Mouse (Mus musculus) kidney, embryonic 16.5 days (tissue): ENCODE results near the gene Gm7138. TPM values are rescaled to one million over a fixed set of nuclear protein-coding genes. Genes with fewer than 3 reads are reported as not detected.
"Not testable (repeated sequence)": the region's sequence is repeated elsewhere in the genome, so short reads cannot be mapped to it uniquely, and the experiment has no call there.

Experiments
- ATAC-seq: fragments of 200-750 bp; cut with Nextera tagmentation; 2 replicates; pipeline ENCODE4 v1.8.0; 2017; ENCODE audit warnings: moderate TSS enrichment; ENCODE audit not compliant: low FRiP score, low TSS enrichment
- H3K27ac ChIP-seq: fragments of 300-500 bp; sonication (generic); 2 replicates; pipeline ENCODE4 v1.5.1; 2014; ENCODE audit warnings: low read length
- H3K27me3 ChIP-seq: fragments of 300-500 bp; sonication (generic); 2 replicates; pipeline ENCODE4 v1.6.1; 2014; ENCODE audit warnings: low read length, control low read depth, mixed read lengths; ENCODE audit not compliant: insufficient read depth
- H3K36me3 ChIP-seq: fragments of 300-500 bp; sonication (generic); 2 replicates; pipeline ENCODE4 v1.6.1; 2014; ENCODE audit warnings: low read length, control low read depth, mixed read lengths; ENCODE audit not compliant: insufficient read depth
- H3K4me1 ChIP-seq: fragments of 300-500 bp; sonication (generic); 2 replicates; pipeline ENCODE4 v1.6.1; 2014; ENCODE audit warnings: low read length, control low read depth, mixed read lengths; ENCODE audit not compliant: insufficient read depth
- H3K4me2 ChIP-seq: fragments of 300-500 bp; sonication (generic); replicated peaks from 2 replicates; pipeline ENCODE4 v1.6.1; 2014; ENCODE audit warnings: low read depth, low read length
- H3K4me3 ChIP-seq: fragments of 300-500 bp; sonication (generic); 2 replicates; pipeline ENCODE4 v1.5.1; 2014; ENCODE audit warnings: mild to moderate bottlenecking, low read length
- H3K9ac ChIP-seq: fragments of 300-500 bp; sonication (generic); replicated peaks from 2 replicates; pipeline ENCODE4 v1.6.1; 2014; ENCODE audit warnings: low read length
- H3K9me3 ChIP-seq: fragments of 300-500 bp; sonication (generic); 2 replicates; pipeline ENCODE4 v1.6.1; 2016; ENCODE audit warnings: low read length, control low read depth
- WGBS: fragments of 180-500 bp; shearing (Covaris S2); extraction: QIAGEN DNeasy Blood & Tissue Kit; methylation state at CpG from one replicate; pipeline ENCODE4 v1.1.7; 2014; 5-methylcytosine and 5-hydroxymethylcytosine counted together
- polyA plus RNA-seq: library from polyadenylated mRNA; unstranded; fragments of >200 nt; fragmentation: Nextera tagmentation; extraction: Ambion mirVana; gene quantifications from 2 replicates; pipeline ENCODE4 v1.2.1, GENCODE M21; 2015

Gm7138 gene
- polyA plus RNA-seq, result not detected in 2 replicates

- ATAC-seq, H3K4me1 ChIP-seq, H3K36me3 ChIP-seq, H3K4me3 ChIP-seq, H3K4me2 ChIP-seq, H3K27ac ChIP-seq, H3K9ac ChIP-seq, H3K9me3 ChIP-seq, H3K27me3 ChIP-seq: not testable (repeated sequence)
- WGBS, result 100% methylated on average over 1 of the region's 1 CpGs
Observed at GRCm38 (mm10) chr10:77776844-77777243, at the start of gene Gm7138. TSS of gene Gm7138 (minus strand) at chr10:77776944.

GRCm38 (mm10) chr10:77819203-77819602, 42.5 kb upstream of the Gm7138 start:
- no peak overlapping the region for H3K9ac ChIP-seq
- H3K36me3 ChIP-seq, result no peaks in the 10 kb centered on the region
- no peak overlapping the region for H3K27ac ChIP-seq
- H3K9me3 ChIP-seq, result no peaks in the 10 kb centered on the region
- no peak overlapping the region for H3K4me3 ChIP-seq
- no peak overlapping the region for H3K4me2 ChIP-seq
- H3K4me1 ChIP-seq, result no peaks in the 10 kb centered on the region
- WGBS, result 38% methylated on average over 4 of the region's 4 CpGs
- H3K27me3 ChIP-seq, result no peaks in the 10 kb centered on the region
- no peak for ATAC-seq

- 98% methylated on average over 4 of the region's 4 CpGs for WGBS
- ATAC-seq, result no peak
- Histone ChIP-seq H3K9ac (no peak overlapping the region), H3K4me1 (no peaks in the 10 kb centered on the region), H3K36me3 (no peaks in the 10 kb centered on the region), H3K4me2 (no peak overlapping the region), H3K9me3 (no peaks in the 10 kb centered on the region), H3K27ac (no peak overlapping the region), H3K4me3 (no peak overlapping the region), H3K27me3 (no peaks in the 10 kb centered on the region)
Observed at GRCm38 (mm10) chr10:77818523-77818922, 41.8 kb upstream of the Gm7138 start.

- no peak for ATAC-seq
- no peaks in the 10 kb centered on the region for H3K27me3 ChIP-seq
- H3K4me2 ChIP-seq, result no peak overlapping the region
- 41% methylated on average over 5 of the region's 5 CpGs for WGBS
- H3K9me3 ChIP-seq, result no peaks in the 10 kb centered on the region
- no peak overlapping the region for H3K27ac ChIP-seq
- no peak overlapping the region for H3K9ac ChIP-seq
- no peak overlapping the region for H3K4me3 ChIP-seq
- H3K36me3 ChIP-seq, result no peaks in the 10 kb centered on the region
- no peaks in the 10 kb centered on the region for H3K4me1 ChIP-seq
Observed at GRCm38 (mm10) chr10:77815514-77815913, 38.8 kb upstream of the Gm7138 start.

- 60% methylated on average over 4 of the region's 4 CpGs for WGBS
- Histone ChIP-seq H3K36me3 (no peaks in the 10 kb centered on the region), H3K9me3 (no peaks in the 10 kb centered on the region; the same call in 1 of the 2 replicates), H3K4me1 (no peaks in the 10 kb centered on the region), H3K4me2 (no peak within 1 kb of the TSS), H3K27ac (no peak within 1 kb of the TSS), H3K27me3 (no peaks in the 10 kb centered on the region), H3K9ac (no peak within 1 kb of the TSS), H3K4me3 (no peak within 1 kb of the TSS)
- ATAC-seq, result no peak
Observed at GRCm38 (mm10) chr10:77814382-77814781, 37.6 kb upstream of the Gm7138 start, which contains the start of gene Gm2696. TSS of gene Gm2696 (plus strand) at chr10:77814682.

DNA sequence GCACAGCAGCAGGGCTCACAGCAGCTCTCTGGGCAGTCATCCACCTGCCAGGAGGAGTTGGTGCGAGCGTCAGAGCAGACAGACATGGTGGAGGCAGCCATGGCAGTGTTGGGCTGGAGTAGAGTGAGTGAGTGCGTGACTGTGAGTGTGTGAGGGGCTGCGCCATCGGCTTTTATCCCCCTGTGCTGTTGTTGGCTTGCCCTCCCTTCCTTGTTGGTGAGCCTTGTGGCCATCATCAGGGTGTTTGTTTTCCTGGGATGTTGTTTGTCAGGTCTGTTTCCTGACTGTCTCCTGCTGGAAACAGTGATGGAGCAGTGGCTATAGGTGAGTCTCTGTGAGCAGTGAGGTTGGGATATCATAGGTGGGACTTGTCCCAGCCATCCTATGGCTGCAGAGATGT, 35.0 kb upstream of the Gm7138 start, which contains the start of gene Gm9507:
Gm9507 (minus strand) TSS at position 101 of the 400 bp plus-strand sequence.
- H3K27ac ChIP-seq, result no peak within 1 kb of the TSS
- no peaks in the 10 kb centered on the region for H3K27me3 ChIP-seq
- H3K9me3 ChIP-seq, result no peaks in the 10 kb centered on the region; the same call in 1 of the 2 replicates
- H3K4me2 ChIP-seq, result no peak within 1 kb of the TSS
- H3K4me1 ChIP-seq, result no peaks in the 10 kb centered on the region
- 78% methylated on average over 3 of the region's 5 CpGs for WGBS
- no peak for ATAC-seq
- no peak within 1 kb of the TSS for H3K9ac ChIP-seq
- no peak within 1 kb of the TSS for H3K4me3 ChIP-seq
- H3K36me3 ChIP-seq, result no peaks in the 10 kb centered on the region

GRCm38 (mm10) chr10:77804095-77804494, 27.4 kb upstream of the Gm7138 start:
- Histone ChIP-seq H3K27me3 (no peaks in the 10 kb centered on the region), H3K4me1 (no peaks in the 10 kb centered on the region), H3K27ac (no peak overlapping the region), H3K4me3 (no peak overlapping the region), H3K4me2 (no peak overlapping the region), H3K9ac (no peak overlapping the region), H3K9me3 (no peaks in the 10 kb centered on the region), H3K36me3 (no peaks in the 10 kb centered on the region)
- 82% methylated on average over 3 of the region's 3 CpGs for WGBS
- ATAC-seq, result no peak

DNA sequence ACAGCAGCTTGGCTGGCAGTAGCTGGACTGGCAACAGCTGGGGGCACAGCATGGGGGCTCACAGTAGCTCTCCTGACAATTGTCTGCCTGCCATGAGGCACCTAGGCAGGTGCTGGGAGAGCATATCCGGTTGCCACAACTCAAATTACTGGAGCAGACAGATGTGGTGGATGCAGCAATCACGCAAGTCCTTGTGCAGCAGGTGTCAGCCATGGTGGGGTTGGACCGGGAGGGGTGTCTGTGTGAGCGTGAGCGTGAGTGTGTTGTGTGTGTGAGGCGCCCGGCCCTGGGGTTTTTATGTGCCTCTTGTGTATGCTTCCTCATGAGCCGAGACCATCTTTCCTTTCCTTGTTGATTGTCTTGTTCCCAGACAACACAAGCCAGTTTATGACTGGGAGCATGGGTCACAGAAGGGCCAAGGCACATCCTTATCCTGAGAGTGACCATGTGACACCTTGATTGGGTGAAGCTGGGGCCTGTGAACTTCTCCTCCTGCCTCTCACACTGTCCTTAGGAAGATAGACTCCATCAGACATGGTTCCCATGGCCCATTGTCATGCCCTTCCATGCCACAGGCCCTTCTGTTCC, 22.3 kb upstream of the Gm7138 start, which contains the start of gene Gm19668:
Gm19668 (minus strand) TSS at position 213 of the 588 bp plus-strand sequence.
- H3K36me3 ChIP-seq, result no peaks in the 10 kb centered on the region
- no peaks in the 10 kb centered on the region for H3K9me3 ChIP-seq
- no peaks in the 10 kb centered on the region for H3K27me3 ChIP-seq
- no peak for ATAC-seq
- no peak within 1 kb of the TSS for H3K4me3 ChIP-seq
- no peaks in the 10 kb centered on the region for H3K4me1 ChIP-seq
- H3K9ac ChIP-seq, result no peak within 1 kb of the TSS
- no peak within 1 kb of the TSS for H3K4me2 ChIP-seq
- WGBS, result 47% methylated on average over 8 of the region's 8 CpGs
- no peak within 1 kb of the TSS for H3K27ac ChIP-seq

GRCm38 (mm10) chr10:77798164-77798920, 21.6 kb upstream of the Gm7138 start:
- H3K27me3 ChIP-seq, H3K4me1 ChIP-seq, ATAC-seq, H3K36me3 ChIP-seq, H3K4me3 ChIP-seq, H3K9ac ChIP-seq, H3K9me3 ChIP-seq, H3K4me2 ChIP-seq, H3K27ac ChIP-seq: not testable (repeated sequence)
- 51% methylated on average over 3 of the region's 3 CpGs for WGBS

GRCm38 (mm10) chr10:77797677-77798076, 20.9 kb upstream of the Gm7138 start:
- Histone ChIP-seq H3K9ac (no peak overlapping the region), H3K27me3 (no peaks in the 10 kb centered on the region), H3K36me3 (no peaks in the 10 kb centered on the region), H3K9me3 (no peaks in the 10 kb centered on the region), H3K27ac (no peak overlapping the region), H3K4me1 (no peaks in the 10 kb centered on the region), H3K4me2 (no peak overlapping the region), H3K4me3 (no peak overlapping the region)
- 21% methylated on average over 3 of the region's 3 CpGs for WGBS
- no peak for ATAC-seq
